Mouse (Mus musculus) midbrain, embryonic 16.5 days (tissue): Measurements from ENCODE around the gene S1pr3. TPM values are rescaled to one million over a fixed set of nuclear protein-coding genes. Genes with fewer than 3 reads are reported as not detected.
A peak's percentile ranks its signal among the peaks of the same experiment; 100 is the strongest.

ENCODE experiments used
- ATAC-seq: fragments of 200-750 bp; cut with Nextera tagmentation; 2 replicates; pipeline ENCODE4 v1.8.0; 2017; ENCODE audit warnings: moderate TSS enrichment
- H3K27ac ChIP-seq: fragments of 300-500 bp; sonication (generic); 2 replicates; pipeline ENCODE4 v1.5.1; 2014; ENCODE audit warnings: mild to moderate bottlenecking, low read length, mixed read lengths
- H3K27me3 ChIP-seq: fragments of 300-500 bp; sonication (generic); 2 replicates; pipeline ENCODE4 v1.6.1; 2014; ENCODE audit warnings: low read depth, low read length, mixed read lengths; ENCODE audit not compliant: control insufficient read depth, insufficient read depth
- H3K36me3 ChIP-seq: fragments of 300-500 bp; sonication (generic); 2 replicates; pipeline ENCODE4 v1.6.1; 2014; ENCODE audit warnings: mild to moderate bottlenecking, low read length, moderate library complexity, mixed read lengths; ENCODE audit not compliant: control insufficient read depth, insufficient read depth
- H3K4me1 ChIP-seq: fragments of 300-500 bp; sonication (generic); 2 replicates; pipeline ENCODE4 v1.6.1; 2014; ENCODE audit warnings: mild to moderate bottlenecking, low read length, mixed read lengths; ENCODE audit not compliant: control insufficient read depth, insufficient read depth
- H3K4me2 ChIP-seq: fragments of 300-500 bp; sonication (generic); 2 replicates; pipeline ENCODE4 v1.6.1; 2014; ENCODE audit warnings: mild to moderate bottlenecking, low read length, mixed read lengths
- H3K4me3 ChIP-seq: fragments of 300-500 bp; sonication (generic); 2 replicates; pipeline ENCODE4 v1.5.1; 2014; ENCODE audit warnings: low read depth, mild to moderate bottlenecking, low read length, moderate library complexity, mixed read lengths
- H3K9ac ChIP-seq: fragments of 300-500 bp; sonication (generic); 2 replicates; pipeline ENCODE4 v1.6.1; 2014; ENCODE audit warnings: low read depth, low read length, mixed read lengths
- H3K9me3 ChIP-seq: fragments of 300-500 bp; sonication (generic); replicated peaks from 2 replicates; pipeline ENCODE4 v1.6.1; 2014; ENCODE audit warnings: mild to moderate bottlenecking, low read length, mixed read lengths; ENCODE audit not compliant: control insufficient read depth, poor library complexity, severe bottlenecking
- WGBS: fragments of 180-500 bp; shearing (Covaris S2); extraction: QIAGEN DNeasy Blood & Tissue Kit; methylation state at CpG from one replicate; pipeline ENCODE4 v1.1.7; 2014; 5-methylcytosine and 5-hydroxymethylcytosine counted together
- polyA plus RNA-seq: library from polyadenylated mRNA; unstranded; fragments of >200 nt; fragmentation: Nextera tagmentation; extraction: Ambion mirVana; gene quantifications from 2 replicates; pipeline ENCODE4 v1.2.1, GENCODE M21; 2015

The S1pr3 gene
- polyA plus RNA-seq, 1 experiment from 2014 or later: 11.9 TPM

DNA sequence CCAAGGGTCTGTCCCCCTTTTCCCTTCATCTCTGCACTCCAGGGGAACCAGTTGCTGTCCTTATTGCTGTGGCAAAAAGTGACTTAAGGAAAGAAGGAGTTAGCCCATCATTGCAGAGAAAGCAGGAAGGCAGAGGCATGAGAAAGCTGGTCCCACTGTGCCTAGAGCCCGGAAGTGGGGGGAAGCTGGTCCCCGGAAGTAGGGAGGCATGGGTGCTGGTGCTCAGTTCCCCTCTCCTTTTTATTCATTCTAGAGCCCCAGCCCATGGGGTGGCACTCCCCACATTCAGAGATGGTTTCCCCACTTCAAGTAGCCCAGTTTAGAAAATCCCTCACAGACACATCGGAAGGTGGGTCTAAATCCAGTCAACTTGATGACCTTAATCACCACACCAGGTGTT is 8.9 kb upstream of the S1pr3 start:
- no peaks in the 10 kb centered on the region for H3K9me3 ChIP-seq
- 94% methylated on average over 3 of the region's 3 CpGs for WGBS
- peaks cover 3% of the 10 kb centered on the region; the same call in 1 of the 2 replicates for H3K4me1 ChIP-seq
- H3K27me3 ChIP-seq: no peaks in the 10 kb centered on the region
- no peak overlapping the region for H3K9ac ChIP-seq
- no peaks in the 10 kb centered on the region for H3K36me3 ChIP-seq
- H3K4me2 ChIP-seq: no peak overlapping the region
- no peak overlapping the region for H3K4me3 ChIP-seq
- no peak overlapping the region for H3K27ac ChIP-seq
- ATAC-seq: no peak

DNA sequence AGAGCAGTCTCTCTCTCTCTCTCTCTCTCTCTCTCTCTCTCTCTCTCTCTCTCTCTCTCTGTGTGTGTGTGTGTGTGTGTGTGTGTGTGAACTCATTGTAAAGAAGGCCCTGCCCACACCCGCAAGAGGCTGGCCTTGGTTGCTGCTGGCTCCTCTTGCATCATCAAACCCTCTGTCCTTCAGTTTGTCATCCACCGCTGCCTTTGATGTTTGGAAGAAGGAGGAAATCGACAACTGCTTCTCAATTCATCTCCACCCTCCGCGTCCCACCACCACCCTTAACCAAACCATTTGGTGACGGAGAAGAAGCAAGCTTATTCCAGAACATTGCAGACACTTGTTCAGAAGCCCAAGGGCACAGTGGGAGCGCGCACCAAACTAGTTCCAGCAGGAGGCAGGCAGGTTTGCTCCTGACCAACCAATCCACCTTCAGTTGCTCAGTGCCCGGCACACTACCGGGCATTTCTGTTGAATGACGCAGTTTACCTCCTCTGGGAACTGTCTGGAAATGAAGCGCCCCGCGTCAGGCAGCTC is 8.2 kb upstream of the S1pr3 start:
- Histone ChIP-seq H3K27ac (peak overlapping the region; percentile 51; the same call in 1 of the 2 replicates), H3K36me3 (no peaks in the 10 kb centered on the region), H3K4me2 (peak overlapping the region; percentile 85), H3K4me1 (peaks cover 3% of the 10 kb centered on the region; the same call in 1 of the 2 replicates), H3K4me3 (peak overlapping the region; percentile 39), H3K9ac (peak overlapping the region; percentile 59), H3K9me3 (no peaks in the 10 kb centered on the region), H3K27me3 (no peaks in the 10 kb centered on the region)
- 28% methylated on average over 14 of the region's 14 CpGs for WGBS
- peak; percentile 61 for ATAC-seq

DNA sequence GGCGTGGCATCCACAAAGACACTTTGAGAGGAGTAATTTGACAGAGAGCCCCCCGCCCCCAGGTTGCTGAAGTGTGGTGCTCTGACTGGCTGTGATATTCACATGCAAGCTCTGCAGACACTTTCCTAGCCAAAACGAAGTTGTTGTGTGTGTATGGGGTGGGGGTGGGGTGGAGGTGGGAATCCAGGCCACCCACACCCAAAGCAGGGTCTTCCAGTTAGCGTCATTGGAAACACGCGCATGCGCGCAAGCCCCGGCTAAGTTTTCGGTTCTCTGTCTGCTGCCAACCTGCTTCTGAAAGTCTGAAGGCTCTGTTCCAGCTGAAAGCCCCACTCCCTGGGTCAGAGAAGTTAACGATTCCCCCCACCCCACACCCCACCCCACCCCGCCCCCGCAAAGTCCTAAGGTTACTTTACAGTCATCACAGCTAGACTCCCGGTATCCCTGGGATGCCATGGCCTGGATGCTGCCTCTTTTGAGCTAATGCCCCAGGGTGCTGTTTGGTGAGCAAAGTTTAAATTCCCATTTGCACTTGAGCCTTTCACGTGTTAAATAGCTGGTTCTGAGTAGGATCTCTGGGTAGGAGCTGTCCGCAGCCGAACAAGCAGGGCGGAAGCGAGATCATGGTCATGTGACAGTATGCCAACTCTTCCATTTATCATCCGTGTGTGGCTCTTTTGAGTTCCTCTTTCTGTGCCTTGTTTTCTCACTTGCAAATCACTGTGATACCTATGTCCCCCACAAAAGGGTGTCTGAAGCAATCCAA is 7.5 kb upstream of the S1pr3 start:
- no peaks in the 10 kb centered on the region for H3K36me3 ChIP-seq
- H3K4me3 ChIP-seq: peak overlapping the region; percentile 39
- H3K4me2 ChIP-seq: peak overlapping the region; percentile 85
- ATAC-seq: peak; percentile 85
- peak overlapping the region; percentile 37; the same call in 1 of the 2 replicates for H3K27ac ChIP-seq
- 8% methylated on average over 20 of the region's 20 CpGs for WGBS
- peaks cover 3% of the 10 kb centered on the region; the same call in 1 of the 2 replicates for H3K4me1 ChIP-seq
- no peaks in the 10 kb centered on the region for H3K27me3 ChIP-seq
- H3K9me3 ChIP-seq: no peaks in the 10 kb centered on the region
- peak overlapping the region; percentile 59 for H3K9ac ChIP-seq

DNA sequence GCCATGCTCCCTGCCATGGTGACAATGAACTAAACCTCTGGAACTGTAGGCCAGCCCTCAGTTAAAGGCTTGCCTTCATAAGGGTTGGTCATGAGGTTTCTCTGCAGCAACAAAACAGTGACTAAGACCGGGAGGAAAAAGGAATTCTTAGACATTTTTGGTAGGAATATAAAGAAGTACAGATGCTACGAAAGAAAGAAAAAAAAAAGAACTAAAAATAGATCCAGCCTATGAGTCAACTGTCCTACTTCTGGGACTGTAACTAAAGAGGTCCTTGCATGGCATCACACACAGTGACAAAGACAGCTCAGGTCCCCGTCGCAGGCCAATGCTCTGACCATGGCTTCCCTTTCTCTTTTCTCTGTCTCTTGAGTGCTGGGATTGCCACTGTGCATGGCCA is 3.9 kb upstream of the S1pr3 start:
- Histone ChIP-seq H3K27ac (no peak overlapping the region), H3K9me3 (no peaks in the 10 kb centered on the region), H3K9ac (no peak overlapping the region), H3K27me3 (peaks cover 8% of the 10 kb centered on the region), H3K4me1 (peaks cover 10% of the 10 kb centered on the region; the same call in 1 of the 2 replicates), H3K4me3 (no peak overlapping the region), H3K4me2 (no peak overlapping the region), H3K36me3 (no peaks in the 10 kb centered on the region)
- ATAC-seq: no peak
- 90% methylated on average over 4 of the region's 4 CpGs for WGBS

DNA sequence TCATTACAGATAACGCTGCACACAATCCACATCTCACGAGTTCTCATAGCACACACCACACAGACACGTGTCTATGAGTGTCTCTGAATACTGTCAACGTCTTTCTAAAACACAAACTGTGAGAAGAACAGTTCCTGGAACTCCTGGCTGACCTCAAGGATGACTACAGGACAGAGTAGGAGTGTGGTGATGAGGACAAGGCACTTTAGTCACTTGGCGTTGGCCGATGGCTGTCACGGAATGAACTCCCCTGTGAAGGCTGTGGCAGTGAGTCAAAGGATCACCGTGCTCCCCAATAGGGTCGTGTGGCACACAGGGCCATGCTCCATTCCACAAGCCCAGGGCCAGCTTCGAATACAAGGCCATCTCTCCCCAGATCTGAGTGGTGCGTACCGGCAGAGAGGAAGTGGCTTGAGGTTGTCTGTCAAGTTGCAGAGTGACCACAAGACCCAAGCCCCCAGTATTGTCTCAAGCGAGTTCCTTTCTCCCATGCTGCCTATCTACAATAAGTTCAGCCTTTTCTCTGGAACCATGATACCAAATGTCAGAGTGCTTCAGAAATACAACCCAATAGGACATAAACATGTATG is 2.6 kb upstream of the S1pr3 start:
- no peak overlapping the region for H3K4me2 ChIP-seq
- no peak overlapping the region for H3K27ac ChIP-seq
- H3K27me3 ChIP-seq: peaks cover 15% of the 10 kb centered on the region
- H3K4me3 ChIP-seq: no peak overlapping the region
- ATAC-seq: no peak
- H3K9me3 ChIP-seq: no peaks in the 10 kb centered on the region
- no peaks in the 10 kb centered on the region for H3K36me3 ChIP-seq
- WGBS: 95% methylated on average over 13 of the region's 13 CpGs
- H3K9ac ChIP-seq: no peak overlapping the region
- H3K4me1 ChIP-seq: peaks cover 10% of the 10 kb centered on the region; the same call in 1 of the 2 replicates

DNA sequence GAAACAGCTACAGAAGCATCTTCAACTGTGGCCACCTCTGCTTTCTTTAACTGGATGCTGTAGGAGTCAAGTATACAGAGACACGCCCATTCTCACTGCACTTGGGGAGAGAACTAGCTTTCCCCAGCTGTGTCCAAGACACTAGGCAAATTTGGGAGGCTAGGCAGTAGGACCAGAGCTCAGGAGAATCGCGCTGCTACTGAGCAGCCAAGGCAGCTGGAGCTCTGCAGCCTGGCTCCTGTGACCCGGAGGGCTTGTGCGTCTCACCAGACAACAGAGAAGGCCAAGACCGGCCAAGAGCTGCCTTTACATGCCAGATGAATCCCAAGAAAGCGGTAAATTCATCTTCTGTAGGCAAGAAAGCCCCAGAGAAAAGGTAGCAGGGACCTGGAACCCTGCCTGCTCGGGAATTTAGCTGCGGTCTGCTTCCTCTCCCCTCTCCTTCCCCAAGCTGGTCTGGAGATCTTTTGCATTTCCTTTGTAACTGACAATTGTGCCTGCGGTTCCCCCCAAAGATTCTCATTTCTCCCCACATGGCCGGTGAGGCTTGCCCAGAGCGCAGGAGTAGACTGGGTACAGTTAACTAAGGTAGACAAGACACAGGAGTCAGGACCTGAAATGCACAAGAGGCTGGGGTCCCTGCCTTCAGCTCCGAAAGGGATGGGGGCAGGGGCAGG is 760 bp upstream of the S1pr3 start:
- ATAC-seq: no peak
- Histone ChIP-seq H3K4me1 (peaks cover 8% of the 10 kb centered on the region; the same call in 1 of the 2 replicates), H3K27ac (no peak overlapping the region), H3K36me3 (no peaks in the 10 kb centered on the region), H3K9me3 (no peaks in the 10 kb centered on the region), H3K4me3 (no peak overlapping the region), H3K27me3 (peaks cover 15% of the 10 kb centered on the region), H3K9ac (peak overlapping the region; percentile 7; the same call in 1 of the 2 replicates), H3K4me2 (no peak overlapping the region)
- WGBS: 26% methylated on average over 13 of the region's 13 CpGs

DNA sequence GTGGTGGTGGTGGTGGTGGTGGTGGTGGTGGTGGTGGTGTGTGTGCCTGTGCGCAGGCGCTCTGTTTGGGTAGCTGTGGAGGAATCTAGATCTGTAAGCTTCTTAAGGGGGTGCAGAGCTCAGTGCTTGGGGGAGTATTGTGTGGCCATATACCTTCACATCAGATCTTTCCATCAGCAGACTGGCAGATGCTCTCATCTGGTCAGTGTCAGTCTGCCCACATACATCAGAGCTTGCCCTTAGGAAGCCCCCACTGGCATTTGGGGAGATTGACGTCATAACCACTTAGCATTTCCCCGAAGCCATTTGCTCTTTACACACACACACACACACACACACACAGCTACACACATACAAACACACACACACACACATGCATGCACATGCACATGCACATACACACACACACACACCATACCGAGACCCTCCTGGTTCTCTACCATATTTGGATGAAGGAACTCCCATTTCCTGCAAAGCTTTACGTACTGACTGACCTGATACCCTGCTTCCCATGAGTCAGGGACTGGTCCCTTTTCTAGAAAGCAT is 1.6 kb downstream of the S1pr3 start:
- H3K36me3 ChIP-seq: no peaks in the 10 kb centered on the region
- 91% methylated on average over 6 of the region's 6 CpGs for WGBS
- H3K9ac ChIP-seq: no peak overlapping the region
- peaks cover 8% of the 10 kb centered on the region; the same call in 1 of the 2 replicates for H3K4me1 ChIP-seq
- H3K27me3 ChIP-seq: peaks cover 15% of the 10 kb centered on the region
- no peaks in the 10 kb centered on the region for H3K9me3 ChIP-seq
- H3K4me2 ChIP-seq: no peak overlapping the region
- no peak overlapping the region for H3K27ac ChIP-seq
- ATAC-seq: no peak
- H3K4me3 ChIP-seq: no peak overlapping the region

DNA sequence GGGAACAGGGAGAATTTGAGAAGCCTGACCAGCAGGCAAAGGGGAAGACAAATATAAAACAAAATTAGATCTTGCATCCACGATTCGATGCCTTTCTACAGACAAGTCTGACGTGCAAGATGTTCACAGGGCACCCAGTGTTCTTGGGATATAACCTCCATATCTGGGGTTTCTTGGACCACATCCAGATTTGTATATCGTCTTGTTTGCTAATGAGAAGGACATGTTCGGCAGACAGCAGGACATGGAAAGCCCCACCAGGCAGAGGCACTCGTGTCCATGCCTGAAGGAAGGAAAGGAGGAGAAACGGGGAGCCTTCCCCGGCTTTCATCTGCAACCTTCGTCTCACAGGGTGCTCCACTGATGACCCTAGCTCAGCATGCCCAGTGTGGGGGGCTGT is 2.8 kb downstream of the S1pr3 start:
- peaks cover 8% of the 10 kb centered on the region; the same call in 1 of the 2 replicates for H3K4me1 ChIP-seq
- WGBS: 74% methylated on average over 9 of the region's 9 CpGs
- H3K4me3 ChIP-seq: no peak overlapping the region
- H3K4me2 ChIP-seq: 0 out of 2 replicates have a peak overlapping the region, but pooled peaks have one; percentile 13
- H3K27me3 ChIP-seq: peaks cover 15% of the 10 kb centered on the region
- H3K9me3 ChIP-seq: no peaks in the 10 kb centered on the region
- H3K27ac ChIP-seq: no peak overlapping the region
- ATAC-seq: no peak
- no peak overlapping the region for H3K9ac ChIP-seq
- H3K36me3 ChIP-seq: no peaks in the 10 kb centered on the region
